13 mouse cellular contexts compared by ENCODE assay signal in genomic region chr4:154827181-154827580, GRCm38 (mm10). TPM values are rescaled to one million over a fixed set of nuclear protein-coding genes. Genes with fewer than 3 reads are reported as not detected.
DNase-seq lines count a peak whose midpoint lies in the region; ATAC-seq lines count a peak whose summit lies in the region.
"Had no signal": no experiment of that assay in that cellular context is flagged by ENCODE, and none has a peak within 500 bp of the region (broad histone marks: within the 10 kb centered on the region; RNA-seq: fewer than 3 reads in every experiment).

No protein-coding gene starts in this region.

- DNase-seq in cerebellum, postnatal 4 days (ENCODE audit: low spot score in 2 of 2): no peak
- DNase-seq in layer of hippocampus, adult 11-12 months (ENCODE audit: low spot score): peak; percentile 34
- no peak for DNase-seq in layer of hippocampus, postnatal 25 days (ENCODE audit: extremely low spot score in 1 of 2, low spot score in 1 of 2)
- DNase-seq in cerebellum, postnatal 36 days: peak; percentile 25 to 46
- DNase-seq in layer of hippocampus, postnatal 36 days: peak; percentile 30 to 38
- DNase-seq: thymus, adult 2 months had no signal

- no peaks in the 10 kb centered on the region for H3K4me1 ChIP-seq in intestine, embryonic 16.5 days (ENCODE audit: control insufficient read depth, insufficient read depth, low read length)

- no peaks in the 10 kb centered on the region for H3K36me3 ChIP-seq in intestine, embryonic 16.5 days (ENCODE audit: control insufficient read depth, insufficient read depth, low read length)
- H3K36me3 ChIP-seq: intestine, embryonic 15.5 days had no signal

- H3K27ac ChIP-seq in intestine, embryonic 16.5 days (ENCODE audit: low read length): no peak overlapping the region
- H3K27ac ChIP-seq: intestine, embryonic 15.5 days had no signal

- no peaks in the 10 kb centered on the region for H3K27me3 ChIP-seq in intestine, embryonic 16.5 days (replicated peaks; ENCODE audit: control insufficient read depth, insufficient read depth, low read length)
- H3K27me3 ChIP-seq: intestine, embryonic 15.5 days had no signal

- H3K4me3 ChIP-seq in intestine, embryonic 16.5 days (ENCODE audit: low read length): no peak overlapping the region
- H3K4me3 ChIP-seq: erythroblast, embryonic 14.5 days; intestine, embryonic 15.5 days had no signal

- no peak overlapping the region for H3K9ac ChIP-seq in intestine, embryonic 16.5 days (ENCODE audit: low read depth, low read length)
- H3K9ac ChIP-seq: intestine, embryonic 15.5 days had no signal

- 81% methylated on average over 7 of the region's 7 CpGs for WGBS in intestine, embryonic 16.5 days

- H3K9me3 ChIP-seq in intestine, embryonic 16.5 days (ENCODE audit: control insufficient read depth, low read length): no peaks in the 10 kb centered on the region
- H3K9me3 ChIP-seq: intestine, embryonic 15.5 days had no signal

- no peak overlapping the region for H3K4me2 ChIP-seq in intestine, embryonic 16.5 days (ENCODE audit: low read depth, low read length)
- H3K4me2 ChIP-seq: intestine, embryonic 15.5 days; liver, embryonic 11.5 days had no signal

- peak; percentile 21; the same call in 1 of the 2 replicates for ATAC-seq in cerebellum, adult (ENCODE audit: insufficient number of reproducible peaks, low FRiP score, low TSS enrichment)
- no peak for ATAC-seq in erythroblast, adult 5-6 weeks (replicated peaks; ENCODE audit: low FRiP score, poor library complexity, severe bottlenecking)
- ATAC-seq in intestine, embryonic 16.5 days: no peak
- ATAC-seq: intestine, embryonic 15.5 days had no signal

RNA-seq across cellular contexts. Expression of gene Ttc34, which starts 10.1 kb away (rescaled TPM):
- total RNA-seq in layer of hippocampus, postnatal 25 days (2021): 1 to 10 TPM; 3.3 to 3.4 TPM
- total RNA-seq in layer of hippocampus, postnatal 36 days (2021): 1 to 10 TPM; 2.1 to 2.7 TPM
- total RNA-seq in erythroblast, adult 5-6 weeks (2015; ENCODE audit: low replicate concordance): not detected in 2 replicates
- not detected in 2 replicates for total RNA-seq in erythroblast, adult 5-6 weeks (2017; ENCODE audit: low replicate concordance)
- polyA plus RNA-seq in intestine, embryonic 16.5 days (2015; fragmentation: Nextera tagmentation; extraction: Ambion mirVana): 0.06 and 0.12 TPM in 2 replicates
- total RNA-seq: MEL had no signal
- polyA plus RNA-seq: erythroblast, embryonic 14.5 days; intestine, embryonic 15.5 days had no signal

RNA-seq across cellular contexts. Expression of gene Mmel1, which starts 42.2 kb away (rescaled TPM):
- 1 to 10 TPM in 1 of 2 experiments, under 1 TPM in 1; 0.32 to 1.0 TPM for total RNA-seq in layer of hippocampus, postnatal 25 days (2021)
- total RNA-seq in layer of hippocampus, postnatal 36 days (2021): under 1 TPM; 0.15 to 0.40 TPM
- total RNA-seq in erythroblast, adult 5-6 weeks (2015; ENCODE audit: low replicate concordance): 1.0 and 4.0 TPM in 2 replicates
- 7.1 and 9.9 TPM in 2 replicates for total RNA-seq in erythroblast, adult 5-6 weeks (2017; ENCODE audit: low replicate concordance)
- polyA plus RNA-seq in intestine, embryonic 16.5 days (2015; fragmentation: Nextera tagmentation; extraction: Ambion mirVana): 0.10 and 0.39 TPM in 2 replicates

Comparison
In these comparisons a context has a peak if more than half of its experiments do, and no peak if none do; other contexts are left out.
1. DNase-seq: peak in layer of hippocampus, adult 11-12 months (single experiment), cerebellum, postnatal 36 days (2 of 2) and layer of hippocampus, postnatal 36 days (2 of 2); none in cerebellum, postnatal 4 days (0 of 2) and layer of hippocampus, postnatal 25 days (0 of 2).